Mouse (Mus musculus) liver, embryonic 14.5 days (tissue): ENCODE measurements around the gene Arsj.

Source experiments
- CTCF ChIP-seq: IDR thresholded peaks from 2 replicates; pipeline ENCODE4 v1.5.1; 2016; ENCODE audit warnings: antibody characterized with exemption, low read depth, control low read depth
- EP300 ChIP-seq: IDR thresholded peaks from 2 replicates; pipeline ENCODE4 v1.6.1; 2016; ENCODE audit warnings: antibody characterized with exemption, low read depth

DNA sequence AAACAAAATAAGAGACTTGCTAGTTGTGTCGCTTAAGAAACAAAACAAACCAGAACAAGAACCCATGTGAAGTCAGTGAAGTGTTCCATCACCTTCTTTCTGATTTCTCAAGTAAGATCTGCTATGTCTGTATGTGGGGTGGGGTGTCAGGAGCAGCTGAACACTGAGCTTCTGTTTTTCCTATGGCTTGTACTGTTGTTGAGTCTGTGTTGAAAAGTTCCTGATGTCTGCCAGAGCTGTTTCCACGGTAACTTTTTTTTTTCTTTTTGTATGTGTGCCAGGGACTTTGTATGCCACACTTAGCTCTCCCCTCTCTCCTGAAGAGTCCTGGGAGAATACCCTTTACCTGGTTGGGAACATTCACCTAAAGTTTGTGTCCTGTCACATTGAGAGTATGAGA is 34.0 kb downstream of the Arsj start:
- no peak for TF ChIP-seq EP300
- no peak for TF ChIP-seq CTCF
